Mouse (Mus musculus) neural tube, embryonic 15.5 days (tissue): ENCODE data around the gene Kdm1a. TPM values are rescaled to one million over a fixed set of nuclear protein-coding genes. Genes with fewer than 3 reads are reported as not detected.
A peak's percentile ranks its signal among the peaks of the same experiment; 100 is the strongest.

Source experiments
- ATAC-seq: fragments of 200-750 bp; cut with Nextera tagmentation; 2 replicates; pipeline ENCODE4 v1.8.0; 2017; ENCODE audit warnings: mild to moderate bottlenecking, moderate TSS enrichment, moderate library complexity; ENCODE audit not compliant: low FRiP score
- H3K27ac ChIP-seq: fragments of 300-500 bp; sonication (generic); replicated peaks from 2 replicates; pipeline ENCODE4 v1.5.1; 2015; ENCODE audit warnings: mild to moderate bottlenecking, inconsistent platforms
- H3K27me3 ChIP-seq: fragments of 300-500 bp; sonication (generic); replicated peaks from 2 replicates; pipeline ENCODE4 v1.6.1; 2015; ENCODE audit warnings: inconsistent platforms
- H3K36me3 ChIP-seq: fragments of 300-500 bp; sonication (generic); 2 replicates; pipeline ENCODE4 v1.6.1; 2015; ENCODE audit warnings: inconsistent platforms
- H3K4me1 ChIP-seq: fragments of 300-500 bp; sonication (generic); 2 replicates; pipeline ENCODE4 v1.6.1; 2015; ENCODE audit warnings: inconsistent platforms
- H3K4me2 ChIP-seq: fragments of 300-500 bp; sonication (generic); 2 replicates; pipeline ENCODE4 v1.6.1; 2015; ENCODE audit warnings: inconsistent platforms, mild to moderate bottlenecking, moderate library complexity
- H3K4me3 ChIP-seq: fragments of 300-500 bp; sonication (generic); replicated peaks from 2 replicates; pipeline ENCODE4 v1.5.1; 2015; ENCODE audit warnings: mild to moderate bottlenecking, inconsistent platforms
- H3K9ac ChIP-seq: fragments of 300-500 bp; sonication (generic); replicated peaks from 2 replicates; pipeline ENCODE4 v1.6.1; 2015; ENCODE audit warnings: mild to moderate bottlenecking, inconsistent platforms
- H3K9me3 ChIP-seq: fragments of 300-500 bp; sonication (generic); replicated peaks from 2 replicates; pipeline ENCODE4 v1.6.1; 2016; ENCODE audit warnings: inconsistent platforms
- WGBS: fragments of 180-500 bp; shearing (Covaris S2); methylation state at CpG from one replicate; pipeline ENCODE4 v1.1.7; 2015; ENCODE audit warnings: mixed read lengths; 5-methylcytosine and 5-hydroxymethylcytosine counted together
- polyA plus RNA-seq: library from polyadenylated mRNA; unstranded; fragments of >200 nt; fragmentation: Nextera tagmentation; extraction: Ambion mirVana; gene quantifications from 2 replicates; pipeline ENCODE4 v1.2.1, GENCODE M21; 2015

Gene Kdm1a
- polyA plus RNA-seq, 1 experiment from 2014 or later: 49.8 TPM

- WGBS: under 1% methylated on average over 13 of the region's 13 CpGs
- Histone ChIP-seq H3K9me3 (no peaks in the 10 kb centered on the region), H3K27ac (peak overlapping the region; percentile 96), H3K9ac (peak overlapping the region; percentile 98), H3K4me3 (peak overlapping the region; percentile 67), H3K4me2 (peak overlapping the region; percentile 68), H3K36me3 (no peaks in the 10 kb centered on the region), H3K27me3 (no peaks in the 10 kb centered on the region), H3K4me1 (peaks cover 23% of the 10 kb centered on the region)
- ATAC-seq: no peak
Measured at GRCm38 (mm10) chr4:136601476-136601875, 1.0 kb downstream of the Kdm1a start.

DNA sequence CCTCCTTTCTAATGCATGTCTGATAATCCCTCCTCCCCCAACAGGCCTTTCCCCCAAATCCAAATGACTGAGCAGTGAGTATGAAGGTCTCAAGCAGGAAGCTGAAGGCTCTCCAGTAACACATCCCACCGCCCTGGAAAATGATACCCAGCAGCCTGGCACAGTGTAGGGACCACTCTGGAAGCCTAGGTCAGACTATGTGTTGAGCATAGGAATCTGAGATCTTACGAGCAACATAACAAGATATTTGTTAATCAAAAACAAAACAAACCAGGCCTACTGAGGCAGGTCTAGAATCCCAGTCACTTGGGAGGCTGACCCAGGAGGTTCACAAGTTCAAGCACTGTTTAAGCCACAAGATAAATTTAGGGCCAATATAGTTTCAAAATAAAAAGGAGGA, 2.0 kb downstream of the Kdm1a start:
- Histone ChIP-seq H3K27ac (peak overlapping the region; percentile 96; the same call in 1 of the 2 replicates), H3K4me1 (peaks cover 23% of the 10 kb centered on the region), H3K9me3 (no peaks in the 10 kb centered on the region), H3K36me3 (no peaks in the 10 kb centered on the region), H3K9ac (peak overlapping the region; percentile 98; the same call in 1 of the 2 replicates), H3K4me2 (peak overlapping the region; percentile 68), H3K4me3 (peak overlapping the region; percentile 67), H3K27me3 (no peaks in the 10 kb centered on the region)
- no peak for ATAC-seq
- 86% methylated on average over 2 of the region's 2 CpGs for WGBS

- 98% methylated on average over 3 of the region's 3 CpGs for WGBS
- H3K4me3 ChIP-seq: no peak overlapping the region
Measured at GRCm38 (mm10) chr4:136599869-136600268, 2.7 kb downstream of the Kdm1a start.

DNA sequence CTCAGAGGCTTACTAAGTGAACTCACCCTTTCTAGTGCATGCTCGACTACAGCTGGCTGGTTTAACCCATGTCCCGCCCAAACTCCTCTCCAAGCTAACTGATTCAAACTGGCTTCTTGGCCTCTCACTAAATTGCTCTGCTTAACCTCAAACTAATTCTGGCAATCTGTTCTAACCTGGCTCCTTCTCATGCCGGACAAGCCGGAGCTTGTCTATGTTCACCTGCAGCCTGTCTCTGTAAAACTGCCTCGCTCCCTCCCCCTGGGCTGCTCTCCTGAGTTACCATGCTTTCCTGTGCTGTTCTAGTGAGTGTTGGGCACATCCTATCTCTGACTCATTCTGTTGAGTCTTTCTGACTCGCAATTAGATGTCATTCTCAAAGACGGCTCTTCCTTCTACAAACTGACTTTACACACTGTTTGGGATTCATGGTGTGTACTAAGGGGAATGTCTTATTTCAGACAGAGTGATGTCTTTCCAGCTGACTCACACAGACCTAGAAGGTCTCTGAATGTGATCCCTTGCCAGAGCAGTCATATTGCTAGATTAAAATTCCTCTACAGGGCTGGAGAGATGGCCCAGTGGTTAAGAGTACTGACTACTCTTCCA, 4.2 kb downstream of the Kdm1a start:
- Histone ChIP-seq H3K27me3 (no peaks in the 10 kb centered on the region), H3K27ac (no peak overlapping the region), H3K4me2 (no peak overlapping the region), H3K9ac (no peak overlapping the region), H3K9me3 (no peaks in the 10 kb centered on the region), H3K4me1 (peaks cover 43% of the 10 kb centered on the region), H3K36me3 (no peaks in the 10 kb centered on the region), H3K4me3 (no peak overlapping the region)
- 92% methylated on average over 7 of the region's 7 CpGs for WGBS
- ATAC-seq: no peak

More at GRCm38 (mm10) chr4:136599869-136600268, 2.7 kb downstream of the Kdm1a start:
- no peak overlapping the region for H3K9ac ChIP-seq
- H3K4me2 ChIP-seq: peak overlapping the region; percentile 68
- no peaks in the 10 kb centered on the region for H3K36me3 ChIP-seq
- no peak overlapping the region for H3K27ac ChIP-seq
- H3K27me3 ChIP-seq: no peaks in the 10 kb centered on the region
- ATAC-seq: no peak
- peaks cover 28% of the 10 kb centered on the region for H3K4me1 ChIP-seq
- no peaks in the 10 kb centered on the region for H3K9me3 ChIP-seq

- no peak for ATAC-seq
- WGBS: 88% methylated on average over 6 of the region's 6 CpGs
- no peaks in the 10 kb centered on the region for H3K9me3 ChIP-seq
- H3K4me3 ChIP-seq: no peak overlapping the region
- H3K27ac ChIP-seq: no peak overlapping the region
- H3K36me3 ChIP-seq: peaks cover 3% of the 10 kb centered on the region; the same call in 1 of the 2 replicates
- no peak overlapping the region; the same call in 1 of the 2 replicates for H3K9ac ChIP-seq
- H3K27me3 ChIP-seq: no peaks in the 10 kb centered on the region
- H3K4me1 ChIP-seq: peaks cover 38% of the 10 kb centered on the region
- no peak overlapping the region for H3K4me2 ChIP-seq
Measured at GRCm38 (mm10) chr4:136595221-136595620, 7.3 kb downstream of the Kdm1a start.

GRCm38 (mm10) chr4:136594006-136594405, 8.5 kb downstream of the Kdm1a start:
- Histone ChIP-seq H3K36me3 (peaks cover 7% of the 10 kb centered on the region; the same call in 1 of the 2 replicates), H3K4me2 (no peak overlapping the region), H3K4me3 (no peak overlapping the region), H3K4me1 (peaks cover 43% of the 10 kb centered on the region), H3K9ac (no peak overlapping the region), H3K27ac (no peak overlapping the region), H3K27me3 (no peaks in the 10 kb centered on the region), H3K9me3 (no peaks in the 10 kb centered on the region)
- 83% methylated on average over 2 of the region's 2 CpGs for WGBS
- no peak for ATAC-seq

GRCm38 (mm10) chr4:136592111-136592510, 10.4 kb downstream of the Kdm1a start:
- peaks cover 44% of the 10 kb centered on the region for H3K4me1 ChIP-seq
- no peaks in the 10 kb centered on the region for H3K27me3 ChIP-seq
- no peak for ATAC-seq
- 70% methylated on average over 4 of the region's 4 CpGs for WGBS
- H3K9ac ChIP-seq: no peak overlapping the region
- H3K36me3 ChIP-seq: peaks cover 7% of the 10 kb centered on the region; the same call in 1 of the 2 replicates
- no peak overlapping the region for H3K4me2 ChIP-seq
- H3K9me3 ChIP-seq: no peaks in the 10 kb centered on the region
- H3K4me3 ChIP-seq: no peak overlapping the region
- H3K27ac ChIP-seq: no peak overlapping the region

DNA sequence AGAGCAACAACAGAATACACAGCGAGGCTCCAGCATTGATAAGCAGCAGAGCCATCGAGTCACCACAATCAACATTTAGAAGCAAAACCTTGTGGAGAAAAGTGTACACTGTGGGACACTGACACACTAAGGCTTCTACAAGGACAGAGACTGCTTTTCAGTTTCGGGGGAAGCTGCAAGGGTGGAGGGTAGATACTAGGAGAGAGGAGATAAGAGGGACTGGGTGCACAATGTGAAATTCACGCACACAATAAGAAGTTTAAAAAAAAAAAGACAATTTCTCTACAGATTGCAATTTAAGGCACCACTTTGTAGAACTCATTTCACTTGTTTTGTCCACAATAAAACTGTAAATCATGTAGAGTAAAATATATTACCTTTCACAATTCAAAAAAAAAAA, 14.5 kb downstream of the Kdm1a start:
- H3K9me3 ChIP-seq: no peaks in the 10 kb centered on the region
- 95% methylated on average over 4 of the region's 4 CpGs for WGBS

DNA sequence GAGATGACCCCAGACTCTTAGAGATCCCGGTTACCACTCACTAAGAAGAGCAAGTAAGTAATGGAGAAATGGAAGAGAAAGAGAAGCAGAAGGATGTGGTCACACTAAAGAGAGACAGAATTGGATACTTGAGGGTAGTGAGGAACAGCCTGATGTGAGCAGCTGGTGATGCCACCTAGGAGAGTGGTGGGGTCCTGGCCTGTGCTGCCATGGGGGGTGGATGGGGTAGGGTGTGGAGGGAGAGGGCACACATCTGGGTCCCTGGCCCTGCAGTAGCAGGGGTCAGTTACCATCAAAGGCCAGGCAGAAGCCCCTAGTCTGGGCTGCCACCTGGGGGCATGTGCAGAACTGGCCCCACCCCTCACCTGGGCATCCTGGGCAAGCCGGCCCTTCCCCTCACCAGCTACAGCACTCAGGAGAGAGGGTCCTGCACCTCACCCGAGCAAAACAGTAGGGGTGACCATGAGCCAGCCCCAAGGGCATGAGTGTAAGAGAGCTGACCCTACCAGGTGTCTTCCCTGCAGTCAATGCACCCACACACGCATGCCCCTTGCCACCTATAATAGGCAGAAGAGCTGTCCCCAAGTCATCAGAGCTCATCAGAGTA, 15.2 kb downstream of the Kdm1a start:
- 78% methylated on average over 4 of the region's 4 CpGs for WGBS
- Histone ChIP-seq H3K4me2 (no peak overlapping the region), H3K9ac (no peak overlapping the region), H3K4me3 (no peak overlapping the region), H3K4me1 (peaks cover 38% of the 10 kb centered on the region), H3K27ac (no peak overlapping the region), H3K9me3 (no peaks in the 10 kb centered on the region), H3K27me3 (no peaks in the 10 kb centered on the region), H3K36me3 (peaks cover 7% of the 10 kb centered on the region; the same call in 1 of the 2 replicates)
- peak; percentile 65; the same call in 1 of the 2 replicates for ATAC-seq

More for the DNA sequence above, 14.5 kb downstream of the Kdm1a start:
- no peak overlapping the region for H3K9ac ChIP-seq
- H3K4me3 ChIP-seq: no peak overlapping the region
- H3K4me2 ChIP-seq: no peak overlapping the region
- peaks cover 38% of the 10 kb centered on the region for H3K4me1 ChIP-seq
- H3K27me3 ChIP-seq: no peaks in the 10 kb centered on the region
- ATAC-seq: no peak
- peaks cover 7% of the 10 kb centered on the region; the same call in 1 of the 2 replicates for H3K36me3 ChIP-seq
- H3K27ac ChIP-seq: no peak overlapping the region

DNA sequence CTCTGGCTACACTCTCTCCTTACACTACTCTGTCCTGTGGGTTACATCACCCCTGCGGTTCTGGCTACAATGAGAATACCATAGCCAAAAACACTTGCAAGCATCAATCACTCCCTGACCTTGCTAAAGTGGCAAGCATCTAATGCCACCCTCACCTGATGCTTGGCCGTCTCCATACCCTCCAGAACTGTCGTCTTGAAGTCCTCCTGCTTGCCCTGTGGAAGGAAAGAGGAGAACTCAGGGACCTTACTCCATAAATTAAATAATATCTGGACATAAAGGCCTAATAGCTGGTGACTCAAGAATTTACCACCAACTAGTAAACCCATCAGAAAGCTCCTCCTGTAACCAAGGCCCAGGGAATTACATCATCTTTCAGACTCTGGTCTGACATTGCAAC, 20.6 kb downstream of the Kdm1a start:
- Histone ChIP-seq H3K4me3 (no peak overlapping the region), H3K4me1 (peaks cover 31% of the 10 kb centered on the region), H3K36me3 (no peaks in the 10 kb centered on the region), H3K27me3 (no peaks in the 10 kb centered on the region), H3K4me2 (no peak overlapping the region), H3K9ac (no peak overlapping the region), H3K9me3 (no peaks in the 10 kb centered on the region), H3K27ac (no peak overlapping the region)
- WGBS: 89% methylated on average over 3 of the region's 3 CpGs
- no peak for ATAC-seq

DNA sequence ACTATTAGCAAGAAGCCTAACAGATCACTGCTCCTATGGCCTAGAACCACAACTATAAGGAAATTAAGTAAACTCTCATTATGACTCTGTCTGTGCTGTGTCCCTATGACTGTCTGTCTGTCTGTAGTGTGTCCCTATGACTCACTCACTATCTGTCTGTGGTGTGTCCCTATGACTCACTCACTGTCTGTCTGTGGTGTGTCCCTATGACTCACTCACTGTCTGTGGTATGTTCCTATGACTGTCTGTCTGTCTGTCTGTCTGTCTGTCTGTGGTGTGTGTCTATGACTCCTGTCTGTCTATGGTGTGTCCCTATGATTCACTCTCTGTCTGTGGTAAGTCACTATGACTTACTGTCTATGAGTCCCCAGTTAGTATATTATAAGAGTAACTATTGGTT, 32.5 kb downstream of the Kdm1a start:
- no peak for ATAC-seq
- H3K36me3 ChIP-seq: peaks cover 62% of the 10 kb centered on the region

GRCm38 (mm10) chr4:136568629-136569028, 33.9 kb downstream of the Kdm1a start:
- no peaks in the 10 kb centered on the region for H3K27me3 ChIP-seq
- no peak overlapping the region for H3K9ac ChIP-seq
- H3K9me3 ChIP-seq: no peaks in the 10 kb centered on the region
- H3K4me3 ChIP-seq: no peak overlapping the region
- H3K4me1 ChIP-seq: no peaks in the 10 kb centered on the region
- ATAC-seq: no peak
- peaks cover 67% of the 10 kb centered on the region for H3K36me3 ChIP-seq
- no peak overlapping the region for H3K4me2 ChIP-seq
- WGBS: 78% methylated on average over 3 of the region's 3 CpGs
- no peak overlapping the region for H3K27ac ChIP-seq

More for the DNA sequence above, 32.5 kb downstream of the Kdm1a start:
- Histone ChIP-seq H3K4me3 (no peak overlapping the region), H3K4me2 (no peak overlapping the region), H3K27ac (no peak overlapping the region), H3K27me3 (no peaks in the 10 kb centered on the region), H3K4me1 (no peaks in the 10 kb centered on the region), H3K9me3 (no peaks in the 10 kb centered on the region), H3K9ac (no peak overlapping the region)
